Mouse (Mus musculus): ENCODE data around the gene Tns4.

Tns4 gene

GRCm38 (mm10) chr11:99044306-99044705 lies 44.8 kb downstream of the Tns4 start:
- no peak for DNase-seq

GRCm38 (mm10) chr11:99043632-99044031 lies 45.5 kb downstream of the Tns4 start:
- no peak for DNase-seq

GRCm38 (mm10) chr11:99042834-99043431 lies 46.2 kb downstream of the Tns4 start:
- DNase-seq = no peak

GRCm38 (mm10) chr11:99041841-99042780 lies 47.0 kb downstream of the Tns4 start:
- DNase-seq = no peak

GRCm38 (mm10) chr11:99041051-99041729 lies 47.9 kb downstream of the Tns4 start, which contains the start of gene Igfbp4:
Gene Igfbp4 (plus strand): TSS chr11:99041244.
- DNase-seq = no peak

GRCm38 (mm10) chr11:99040346-99040974 lies 48.6 kb downstream of the Tns4 start:
- DNase-seq = no peak

- DNase-seq = peak; percentile 48
Measured at GRCm38 (mm10) chr11:99039782-99040181, 49.3 kb downstream of the Tns4 start.

- DNase-seq = no peak
Measured at GRCm38 (mm10) chr11:99036254-99036653, 52.9 kb downstream of the Tns4 start.

GRCm38 (mm10) chr11:99035350-99035749 lies 53.8 kb downstream of the Tns4 start:
- DNase-seq = no peak

GRCm38 (mm10) chr11:99026899-99027440 lies 62.1 kb downstream of the Tns4 start:
- DNase-seq = no peak

- no peak for DNase-seq
Measured at GRCm38 (mm10) chr11:99025878-99026277, 63.2 kb downstream of the Tns4 start.

GRCm38 (mm10) chr11:99024468-99025134 lies 64.5 kb downstream of the Tns4 start:
- DNase-seq = no peak

GRCm38 (mm10) chr11:99023500-99024467 lies 65.3 kb downstream of the Tns4 start, which contains the start of gene Top2a:
Gene Top2a (minus strand): TSS chr11:99024189.
- peak; percentile 93 for DNase-seq

GRCm38 (mm10) chr11:99023094-99023493 lies 66.0 kb downstream of the Tns4 start:
- no peak for DNase-seq

- no peak for DNase-seq
Measured at GRCm38 (mm10) chr11:99022384-99022933, 66.6 kb downstream of the Tns4 start.

- no peak for DNase-seq
Measured at GRCm38 (mm10) chr11:99019844-99020243, 69.3 kb downstream of the Tns4 start.
